Mouse (Mus musculus) forebrain, embryonic 15.5 days (tissue): ENCODE results near the gene Olfr539. TPM values are rescaled to one million over a fixed set of nuclear protein-coding genes. Genes with fewer than 3 reads are reported as not detected.
"Not testable (repeated sequence)": the region's sequence is repeated elsewhere in the genome, so short reads cannot be mapped to it uniquely, and the experiment has no call there.

ENCODE experiments used
- ATAC-seq: fragments of 200-750 bp; cut with Nextera tagmentation; replicated peaks from 2 replicates; pipeline ENCODE4 v1.8.0; 2017; ENCODE audit warnings: mild to moderate bottlenecking, moderate TSS enrichment, moderate library complexity
- H3K27ac ChIP-seq: fragments of 300-500 bp; sonication (generic); replicated peaks from 2 replicates; pipeline ENCODE4 v1.5.1; 2015; ENCODE audit warnings: mild to moderate bottlenecking, inconsistent platforms
- H3K27me3 ChIP-seq: fragments of 300-500 bp; sonication (generic); 2 replicates; pipeline ENCODE4 v1.6.1; 2015; ENCODE audit warnings: inconsistent platforms
- H3K36me3 ChIP-seq: fragments of 300-500 bp; sonication (generic); 2 replicates; pipeline ENCODE4 v1.6.1; 2015; ENCODE audit warnings: mild to moderate bottlenecking, inconsistent platforms
- H3K4me1 ChIP-seq: fragments of 300-500 bp; sonication (generic); 2 replicates; pipeline ENCODE4 v1.6.1; 2015; ENCODE audit warnings: inconsistent platforms
- H3K4me2 ChIP-seq: fragments of 300-500 bp; sonication (generic); replicated peaks from 2 replicates; pipeline ENCODE4 v1.6.1; 2015; ENCODE audit warnings: mild to moderate bottlenecking, inconsistent platforms
- H3K4me3 ChIP-seq: fragments of 300-500 bp; sonication (generic); 2 replicates; pipeline ENCODE4 v1.5.1; 2015; ENCODE audit warnings: mild to moderate bottlenecking, inconsistent platforms
- H3K9ac ChIP-seq: fragments of 300-500 bp; sonication (generic); replicated peaks from 2 replicates; pipeline ENCODE4 v1.6.1; 2015; ENCODE audit warnings: mild to moderate bottlenecking, inconsistent platforms
- H3K9me3 ChIP-seq: fragments of 300-500 bp; sonication (generic); 2 replicates; pipeline ENCODE4 v1.6.1; 2016; ENCODE audit warnings: inconsistent platforms
- WGBS: fragments of 180-500 bp; shearing (Covaris S2); methylation state at CpG from one replicate; pipeline ENCODE4 v1.1.7; 2015; ENCODE audit warnings: mixed read lengths; 5-methylcytosine and 5-hydroxymethylcytosine counted together
- polyA plus RNA-seq: library from polyadenylated mRNA; unstranded; fragments of >200 nt; fragmentation: Nextera tagmentation; extraction: Ambion mirVana; gene quantifications from 2 replicates; pipeline ENCODE4 v1.2.1, GENCODE M21; 2015

Gene Olfr539
- polyA plus RNA-seq: 0.01 TPM in 1 of 2 replicates, not detected in the other

- no peak within 1 kb of the TSS for H3K9ac ChIP-seq
- no peak for ATAC-seq
- no peak within 1 kb of the TSS for H3K27ac ChIP-seq
- H3K4me2 ChIP-seq: no peak within 1 kb of the TSS
- H3K9me3 ChIP-seq: no peaks in the 10 kb centered on the region
- H3K4me1 ChIP-seq: no peaks in the 10 kb centered on the region
- no peaks in the 10 kb centered on the region for H3K36me3 ChIP-seq
- H3K4me3 ChIP-seq: no peak within 1 kb of the TSS
- no peaks in the 10 kb centered on the region for H3K27me3 ChIP-seq
- WGBS: 61% methylated on average over 4 of the region's 4 CpGs
These were observed at the start of gene Olfr539 for GRCm38 (mm10) chr7:140659630-140660029. Gene Olfr539 (plus strand): TSS chr7:140659930.

GRCm38 (mm10) chr7:140628670-140629069 is 31.1 kb upstream of the Olfr539 start, which contains the start of gene Olfr61:
Gene Olfr61 (plus strand): TSS chr7:140628970.
- H3K36me3 ChIP-seq: not testable (repeated sequence)
- 89% methylated on average over 3 of the region's 3 CpGs for WGBS

GRCm38 (mm10) chr7:140630559-140630958 is 29.2 kb upstream of the Olfr539 start:
- Histone ChIP-seq H3K36me3 (no peaks in the 10 kb centered on the region), H3K4me3 (no peak overlapping the region), H3K4me1 (no peaks in the 10 kb centered on the region), H3K27ac (no peak overlapping the region), H3K27me3 (no peaks in the 10 kb centered on the region), H3K9me3 (no peaks in the 10 kb centered on the region), H3K4me2 (no peak overlapping the region), H3K9ac (no peak overlapping the region)
- ATAC-seq: no peak
- 82% methylated on average over 1 of the region's 1 CpGs for WGBS

More at GRCm38 (mm10) chr7:140628670-140629069, 31.1 kb upstream of the Olfr539 start, which contains the start of gene Olfr61:
- H3K27ac ChIP-seq, H3K4me3 ChIP-seq, H3K4me1 ChIP-seq, H3K4me2 ChIP-seq, H3K9ac ChIP-seq, H3K27me3 ChIP-seq, H3K9me3 ChIP-seq, ATAC-seq: not testable (repeated sequence)

GRCm38 (mm10) chr7:140646152-140646551 is 13.6 kb upstream of the Olfr539 start, which contains the start of gene Olfr53:
Gene Olfr53 (plus strand): TSS chr7:140646452.
- Histone ChIP-seq H3K9me3 (no peaks in the 10 kb centered on the region), H3K36me3 (no peaks in the 10 kb centered on the region), H3K9ac (no peak within 1 kb of the TSS), H3K4me2 (no peak within 1 kb of the TSS), H3K4me3 (no peak within 1 kb of the TSS), H3K27me3 (no peaks in the 10 kb centered on the region), H3K27ac (no peak within 1 kb of the TSS), H3K4me1 (no peaks in the 10 kb centered on the region)
- WGBS: 92% methylated on average over 1 of the region's 1 CpGs
- ATAC-seq: no peak

GRCm38 (mm10) chr7:140670693-140671092 is 11.0 kb downstream of the Olfr539 start:
- H3K4me2 ChIP-seq, H3K9me3 ChIP-seq, H3K9ac ChIP-seq, H3K4me3 ChIP-seq, H3K4me1 ChIP-seq, H3K36me3 ChIP-seq, H3K27me3 ChIP-seq, H3K27ac ChIP-seq, ATAC-seq: not testable (repeated sequence)
- 87% methylated on average over 3 of the region's 3 CpGs for WGBS

GRCm38 (mm10) chr7:140675863-140676262 is 16.1 kb downstream of the Olfr539 start:
- ATAC-seq: no peak
- Histone ChIP-seq H3K4me1 (no peaks in the 10 kb centered on the region), H3K27me3 (no peaks in the 10 kb centered on the region), H3K9ac (no peak overlapping the region), H3K27ac (no peak overlapping the region), H3K4me3 (no peak overlapping the region), H3K4me2 (peak overlapping the region; percentile 11; the same call in 1 of the 2 replicates), H3K36me3 (no peaks in the 10 kb centered on the region), H3K9me3 (no peaks in the 10 kb centered on the region)
- WGBS: 3% methylated on average over 6 of the region's 6 CpGs

GRCm38 (mm10) chr7:140679591-140679990 is 19.9 kb downstream of the Olfr539 start:
- H3K4me2 ChIP-seq: not testable (repeated sequence)

GRCm38 (mm10) chr7:140681651-140682050 is 21.9 kb downstream of the Olfr539 start, which contains the start of gene Olfr45:
Gene Olfr45 (plus strand): TSS chr7:140681951.
- Histone ChIP-seq H3K27ac (no peak within 1 kb of the TSS), H3K4me3 (no peak within 1 kb of the TSS), H3K4me1 (no peaks in the 10 kb centered on the region), H3K27me3 (no peaks in the 10 kb centered on the region), H3K4me2 (no peak within 1 kb of the TSS), H3K36me3 (no peaks in the 10 kb centered on the region), H3K9me3 (no peaks in the 10 kb centered on the region), H3K9ac (no peak within 1 kb of the TSS)
- no peak for ATAC-seq
- 90% methylated on average over 1 of the region's 1 CpGs for WGBS

More at GRCm38 (mm10) chr7:140679591-140679990, 19.9 kb downstream of the Olfr539 start:
- not testable (repeated sequence) for H3K9ac ChIP-seq, H3K36me3 ChIP-seq, ATAC-seq, H3K4me1 ChIP-seq, H3K27ac ChIP-seq, H3K27me3 ChIP-seq, H3K4me3 ChIP-seq, H3K9me3 ChIP-seq
- 65% methylated on average over 4 of the region's 4 CpGs for WGBS

- Histone ChIP-seq H3K27me3 (no peaks in the 10 kb centered on the region), H3K27ac (no peak within 1 kb of the TSS), H3K4me3 (no peak within 1 kb of the TSS), H3K9ac (no peak within 1 kb of the TSS), H3K4me1 (no peaks in the 10 kb centered on the region), H3K36me3 (no peaks in the 10 kb centered on the region), H3K4me2 (no peak within 1 kb of the TSS), H3K9me3 (no peaks in the 10 kb centered on the region)
- no peak for ATAC-seq
These were observed 37.2 kb downstream of the Olfr539 start, which contains the start of gene Olfr541 for GRCm38 (mm10) chr7:140696967-140697366. Gene Olfr541 (plus strand): TSS chr7:140697267.

- no peaks in the 10 kb centered on the region for H3K36me3 ChIP-seq
- no peak overlapping the region for H3K4me3 ChIP-seq
- 11% methylated on average over 2 of the region's 2 CpGs for WGBS
- ATAC-seq: 0 out of 2 replicates have a peak, but pooled peaks have one; percentile 35
- no peak overlapping the region for H3K4me2 ChIP-seq
- H3K9ac ChIP-seq: no peak overlapping the region
- no peaks in the 10 kb centered on the region for H3K27me3 ChIP-seq
- H3K27ac ChIP-seq: no peak overlapping the region
- H3K9me3 ChIP-seq: no peaks in the 10 kb centered on the region
- no peaks in the 10 kb centered on the region for H3K4me1 ChIP-seq
These were observed 46.6 kb downstream of the Olfr539 start for GRCm38 (mm10) chr7:140706348-140706747.

- WGBS: 83% methylated on average over 6 of the region's 6 CpGs
- ATAC-seq: no peak
These were observed 48.0 kb downstream of the Olfr539 start for GRCm38 (mm10) chr7:140707536-140708284.

GRCm38 (mm10) chr7:140717155-140718055 is 57.7 kb downstream of the Olfr539 start:
- Histone ChIP-seq H3K9me3 (no peaks in the 10 kb centered on the region), H3K27ac (no peak overlapping the region), H3K9ac (no peak overlapping the region), H3K36me3 (no peaks in the 10 kb centered on the region), H3K27me3 (no peaks in the 10 kb centered on the region), H3K4me3 (no peak overlapping the region), H3K4me1 (no peaks in the 10 kb centered on the region), H3K4me2 (no peak overlapping the region)
- WGBS: 86% methylated on average over 7 of the region's 7 CpGs
- no peak for ATAC-seq

More at GRCm38 (mm10) chr7:140707536-140708284, 48.0 kb downstream of the Olfr539 start:
- no peak overlapping the region for H3K9ac ChIP-seq
- no peaks in the 10 kb centered on the region for H3K9me3 ChIP-seq
- no peaks in the 10 kb centered on the region for H3K27me3 ChIP-seq
- no peaks in the 10 kb centered on the region for H3K36me3 ChIP-seq
- H3K4me1 ChIP-seq: no peaks in the 10 kb centered on the region
- no peak overlapping the region for H3K4me2 ChIP-seq
- no peak overlapping the region for H3K27ac ChIP-seq
- H3K4me3 ChIP-seq: no peak overlapping the region
